Mouse (Mus musculus) stomach, postnatal 0 days (tissue): ENCODE results near the gene Suv39h1.

Experiments used
- CTCF ChIP-seq: IDR thresholded peaks from 2 replicates; pipeline ENCODE4 v1.5.1; 2016; ENCODE audit warnings: antibody characterized with exemption, low read depth, mild to moderate bottlenecking, moderate library complexity
- EP300 ChIP-seq: optimal IDR thresholded peaks from 2 replicates; pipeline ENCODE3; 2016; ENCODE audit warnings: antibody characterized with exemption

DNA sequence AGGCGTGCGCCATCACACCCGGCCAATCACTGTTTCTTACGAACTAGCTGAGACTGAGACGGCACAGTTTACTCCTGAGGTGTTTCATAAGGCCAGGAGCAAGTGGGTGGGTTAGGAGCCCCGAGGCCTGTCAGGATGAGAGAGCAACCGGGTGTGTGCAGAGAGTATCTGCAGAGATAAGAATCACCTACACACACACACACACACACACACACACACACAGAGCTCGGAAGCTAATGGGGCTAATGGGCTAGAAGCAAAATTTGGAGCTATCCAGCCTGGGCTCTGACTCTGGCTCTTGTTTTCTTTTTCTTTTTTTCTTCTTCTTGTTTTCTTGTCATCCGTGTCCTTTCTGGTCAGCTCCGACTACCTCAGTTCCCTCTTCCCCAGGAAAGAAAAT is 21.0 kb upstream of the Suv39h1 start:
- TF ChIP-seq CTCF, result no peak
- TF ChIP-seq EP300, result no peak
